Mouse (Mus musculus) midbrain, embryonic 16.5 days (tissue): ENCODE data around the gene Nudt13. TPM values are rescaled to one million over a fixed set of nuclear protein-coding genes. Genes with fewer than 3 reads are reported as not detected.

Experiments
- ATAC-seq: fragments of 200-750 bp; cut with Nextera tagmentation; 2 replicates; pipeline ENCODE4 v1.8.0; 2017; ENCODE audit warnings: moderate TSS enrichment
- H3K27ac ChIP-seq: fragments of 300-500 bp; sonication (generic); 2 replicates; pipeline ENCODE4 v1.5.1; 2014; ENCODE audit warnings: mild to moderate bottlenecking, low read length, mixed read lengths
- H3K27me3 ChIP-seq: fragments of 300-500 bp; sonication (generic); 2 replicates; pipeline ENCODE4 v1.6.1; 2014; ENCODE audit warnings: low read depth, low read length, mixed read lengths; ENCODE audit not compliant: control insufficient read depth, insufficient read depth
- H3K36me3 ChIP-seq: fragments of 300-500 bp; sonication (generic); 2 replicates; pipeline ENCODE4 v1.6.1; 2014; ENCODE audit warnings: mild to moderate bottlenecking, low read length, moderate library complexity, mixed read lengths; ENCODE audit not compliant: control insufficient read depth, insufficient read depth
- H3K4me1 ChIP-seq: fragments of 300-500 bp; sonication (generic); 2 replicates; pipeline ENCODE4 v1.6.1; 2014; ENCODE audit warnings: mild to moderate bottlenecking, low read length, mixed read lengths; ENCODE audit not compliant: control insufficient read depth, insufficient read depth
- H3K4me2 ChIP-seq: fragments of 300-500 bp; sonication (generic); 2 replicates; pipeline ENCODE4 v1.6.1; 2014; ENCODE audit warnings: mild to moderate bottlenecking, low read length, mixed read lengths
- H3K4me3 ChIP-seq: fragments of 300-500 bp; sonication (generic); 2 replicates; pipeline ENCODE4 v1.5.1; 2014; ENCODE audit warnings: low read depth, mild to moderate bottlenecking, low read length, moderate library complexity, mixed read lengths
- H3K9ac ChIP-seq: fragments of 300-500 bp; sonication (generic); 2 replicates; pipeline ENCODE4 v1.6.1; 2014; ENCODE audit warnings: low read depth, low read length, mixed read lengths
- H3K9me3 ChIP-seq: fragments of 300-500 bp; sonication (generic); replicated peaks from 2 replicates; pipeline ENCODE4 v1.6.1; 2014; ENCODE audit warnings: mild to moderate bottlenecking, low read length, mixed read lengths; ENCODE audit not compliant: control insufficient read depth, poor library complexity, severe bottlenecking
- WGBS: fragments of 180-500 bp; shearing (Covaris S2); extraction: QIAGEN DNeasy Blood & Tissue Kit; methylation state at CpG from one replicate; pipeline ENCODE4 v1.1.7; 2014; 5-methylcytosine and 5-hydroxymethylcytosine counted together
- polyA plus RNA-seq: library from polyadenylated mRNA; unstranded; fragments of >200 nt; fragmentation: Nextera tagmentation; extraction: Ambion mirVana; gene quantifications from 2 replicates; pipeline ENCODE4 v1.2.1, GENCODE M21; 2015

The Nudt13 gene
- polyA plus RNA-seq, 1 experiment from 2014 or later, result 13.9 TPM

- Histone ChIP-seq H3K4me1 (no peaks in the 10 kb centered on the region), H3K9ac (no peak overlapping the region), H3K9me3 (no peaks in the 10 kb centered on the region), H3K27ac (no peak overlapping the region), H3K4me2 (no peak overlapping the region), H3K36me3 (peaks cover 38% of the 10 kb centered on the region), H3K4me3 (no peak overlapping the region), H3K27me3 (no peaks in the 10 kb centered on the region)
- no peak for ATAC-seq
- WGBS, result 94% methylated on average over 4 of the region's 4 CpGs
Observed at GRCm38 (mm10) chr14:20363230-20363629, 68.7 kb downstream of the Nudt13 start.

Other genes with a start within 250 kb of the Nudt13 start
- gene Saysd1, start 156.2 kb upstream of the Nudt13 start, polyA plus RNA-seq, result 11.6 and 12.6 TPM in 2 replicates
- 0.70 and 0.85 TPM in 2 replicates for gene Kcnk5, start 112.9 kb upstream of the Nudt13 start, polyA plus RNA-seq
- gene Kcnk16, start 25.5 kb upstream of the Nudt13 start, polyA plus RNA-seq, result not detected in 2 replicates
- gene Ecd, start 53.4 kb downstream of the Nudt13 start, polyA plus RNA-seq, result 47.9 and 49.1 TPM in 2 replicates
- gene Fam149b, start 53.5 kb downstream of the Nudt13 start, polyA plus RNA-seq, result 40.6 and 45.5 TPM in 2 replicates
- 123 and 124 TPM in 2 replicates for gene Dnajc9, start 94.2 kb downstream of the Nudt13 start, polyA plus RNA-seq
- 58.7 and 61.5 TPM in 2 replicates for gene Mrps16, start 98.9 kb downstream of the Nudt13 start, polyA plus RNA-seq
- 1.3 and 2.4 TPM in 2 replicates for gene Cfap70, start 157.5 kb downstream of the Nudt13 start, polyA plus RNA-seq
- gene Anxa7, start 185.4 kb downstream of the Nudt13 start, polyA plus RNA-seq, result 13.1 and 16.1 TPM in 2 replicates
- 0.26 and 0.45 TPM in 2 replicates for gene Mss51, start 202.2 kb downstream of the Nudt13 start, polyA plus RNA-seq